Mouse (Mus musculus): ENCODE results near the gene Hrct1. TPM values are rescaled to one million over a fixed set of nuclear protein-coding genes. Genes with fewer than 3 reads are reported as not detected.
A peak's percentile ranks its signal among the peaks of the same experiment; 100 is the strongest.

The Hrct1 gene
- total RNA-seq (2021): 1 to 10 TPM; 3.2 to 3.4 TPM

DNA sequence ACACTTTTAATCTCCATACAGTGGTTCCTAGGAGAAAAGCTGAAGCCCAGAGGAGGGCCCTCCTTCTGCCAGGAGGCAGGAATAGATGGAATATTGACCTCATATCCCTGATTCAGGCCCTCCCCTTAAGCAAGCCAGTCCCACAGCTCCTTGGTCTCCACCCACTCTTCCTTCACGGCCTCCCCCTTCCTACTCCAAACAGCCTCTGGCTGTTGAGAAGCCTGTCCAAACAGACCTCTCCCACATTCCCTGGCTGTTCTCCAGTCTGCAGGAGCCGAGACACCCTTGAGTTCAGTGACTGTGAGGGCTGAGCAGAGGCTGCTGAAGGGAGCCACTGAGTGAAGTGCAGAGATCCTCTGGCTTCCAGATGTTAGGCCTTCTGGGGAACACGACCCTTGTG lies at the start of gene Hrct1:
TSS of gene Hrct1 (plus strand) at position 194 of the 400 bp plus-strand sequence.
- DNase-seq: peak; percentile 84

- no peak for DNase-seq
Observed at GRCm38 (mm10) chr4:43678541-43678940, 48.4 kb upstream of the Hrct1 start.

DNA sequence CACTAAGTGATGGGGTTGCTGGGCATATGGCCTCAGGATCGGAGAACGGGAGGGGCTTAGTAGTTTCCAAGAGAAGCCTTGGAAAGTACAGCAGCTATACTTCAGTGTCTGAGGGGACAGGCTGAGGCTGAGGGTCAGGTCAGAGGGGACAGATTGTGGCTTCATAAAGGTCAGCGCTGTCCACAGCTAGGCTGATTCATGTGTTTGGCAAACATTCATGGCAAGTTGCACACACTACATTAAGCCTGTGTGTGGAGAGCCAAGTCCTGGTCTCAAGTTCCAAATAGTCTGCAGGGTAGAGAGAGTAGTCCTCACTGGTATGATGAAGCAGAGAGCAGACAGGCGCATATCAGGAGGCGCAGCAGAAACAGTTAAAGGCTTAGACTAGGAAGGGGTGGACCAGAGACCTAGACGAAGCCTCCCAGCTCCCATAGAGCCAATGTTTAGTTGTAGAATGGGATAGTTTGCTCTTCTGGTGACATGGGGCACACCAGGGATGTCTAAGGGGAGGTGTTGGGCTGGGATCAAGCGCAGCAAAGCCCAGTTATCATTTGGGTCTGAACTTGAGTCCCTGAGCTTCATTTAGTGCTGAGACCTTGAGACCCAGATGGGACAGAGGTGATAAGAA lies 47.5 kb upstream of the Hrct1 start:
- DNase-seq: no peak

DNA sequence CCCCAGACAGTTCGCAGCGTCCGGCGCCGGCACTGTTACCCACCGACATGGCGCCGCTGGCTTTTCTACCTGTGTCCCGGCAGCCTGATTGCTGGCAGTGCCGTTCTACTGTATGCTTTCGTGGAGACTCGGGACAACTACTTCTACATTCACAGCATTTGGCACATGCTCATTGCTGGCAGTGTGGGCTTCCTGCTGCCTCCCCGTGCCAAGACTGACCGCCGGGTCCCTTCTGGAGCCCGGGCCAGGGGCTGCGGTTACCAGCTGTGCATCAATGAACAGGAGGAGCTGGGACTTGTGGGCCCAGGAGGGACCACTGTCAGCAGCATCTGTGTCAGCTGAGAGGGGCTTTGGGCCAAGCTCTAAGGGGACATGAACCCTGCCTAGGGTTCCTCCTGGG lies 37.0 kb upstream of the Hrct1 start:
- DNase-seq: no peak

GRCm38 (mm10) chr4:43691026-43691425 lies 36.0 kb upstream of the Hrct1 start:
- DNase-seq: no peak

DNA sequence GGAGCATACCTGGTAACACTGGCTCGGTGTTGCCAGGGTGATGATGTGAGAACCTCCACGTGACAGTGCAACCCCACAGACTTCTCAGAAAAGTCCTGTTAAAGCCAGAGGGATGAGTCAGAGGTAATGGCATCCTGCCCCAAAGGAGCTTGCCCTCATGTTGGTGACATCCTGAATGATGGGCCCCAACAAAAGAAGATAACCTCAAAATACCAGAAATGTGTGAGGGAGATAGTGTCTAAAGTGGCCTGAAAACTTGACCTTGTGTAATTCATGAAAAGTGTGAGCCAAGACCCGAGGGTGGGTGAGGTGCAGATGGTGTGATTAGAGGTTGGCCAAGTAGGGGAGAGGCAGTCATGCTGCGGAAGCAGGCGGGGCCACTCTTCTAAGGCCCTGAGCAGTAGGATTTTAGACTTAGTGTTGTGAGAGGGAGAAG lies 33.2 kb upstream of the Hrct1 start:
- DNase-seq: peak; percentile 46

DNA sequence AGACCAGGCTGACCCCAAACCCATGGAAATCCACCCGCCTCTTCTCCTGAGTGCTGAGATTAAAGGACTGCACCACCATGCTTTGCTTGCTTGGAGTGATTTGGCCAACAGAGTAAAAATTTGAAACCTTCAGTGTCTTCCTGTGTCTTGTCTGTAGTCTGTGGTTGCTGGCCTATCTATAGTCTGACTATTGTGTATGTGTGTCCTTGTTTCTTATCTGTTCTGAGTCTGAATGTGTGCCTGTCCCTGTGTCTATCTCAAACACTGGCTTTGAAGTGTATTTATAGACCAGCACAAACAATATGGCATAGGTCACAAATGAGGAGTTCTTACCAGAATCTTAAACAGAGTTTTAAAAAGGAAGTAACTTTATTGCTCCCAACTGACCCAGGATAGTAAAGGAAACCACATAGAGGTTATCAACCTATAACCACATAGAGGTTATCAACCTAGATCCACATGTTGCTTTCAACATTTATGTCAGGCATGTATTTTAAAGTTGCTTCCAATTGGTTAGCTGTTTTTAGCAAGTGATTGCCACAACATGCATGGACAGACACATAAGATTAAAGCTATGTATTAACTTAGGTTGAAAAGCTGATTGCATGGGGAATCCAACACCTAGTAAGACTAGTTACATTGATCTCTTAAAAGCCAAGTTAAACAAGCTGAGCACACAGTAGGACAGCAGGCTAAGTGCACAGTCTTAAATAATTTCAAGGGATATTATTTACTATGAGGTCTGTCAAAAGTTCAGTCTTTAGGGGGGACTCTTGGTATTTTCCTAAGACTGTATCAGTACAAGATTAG lies 32.3 kb upstream of the Hrct1 start:
- no peak for DNase-seq

DNA sequence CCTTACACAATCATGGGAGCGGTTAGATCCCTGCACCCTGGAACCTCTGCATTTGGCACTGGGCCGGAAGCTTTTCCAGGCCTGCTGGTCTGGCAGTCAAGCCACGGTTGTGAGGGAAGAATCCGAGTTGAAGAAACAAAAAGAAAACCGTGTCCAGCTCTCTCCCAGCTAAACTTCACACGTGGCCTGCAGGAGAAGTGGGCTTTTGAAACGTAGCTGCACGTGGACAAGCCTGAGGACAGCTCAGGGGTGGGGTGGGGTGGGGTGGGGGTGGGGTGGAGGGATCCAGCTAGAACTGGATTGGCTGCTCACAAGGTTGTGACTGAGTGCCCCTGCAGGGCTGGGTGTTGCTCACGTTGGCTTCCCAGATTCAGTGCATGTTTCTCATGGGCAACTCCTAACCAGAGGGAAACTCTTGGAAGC lies 31.7 kb upstream of the Hrct1 start:
- DNase-seq: peak; percentile 56

- DNase-seq: no peak
Observed at GRCm38 (mm10) chr4:43696561-43696960, 30.4 kb upstream of the Hrct1 start.

- no peak for DNase-seq
Observed at GRCm38 (mm10) chr4:43700707-43701106, 26.3 kb upstream of the Hrct1 start, which contains the start of gene Olfr70. Gene Olfr70 (minus strand): TSS chr4:43700807.

DNA sequence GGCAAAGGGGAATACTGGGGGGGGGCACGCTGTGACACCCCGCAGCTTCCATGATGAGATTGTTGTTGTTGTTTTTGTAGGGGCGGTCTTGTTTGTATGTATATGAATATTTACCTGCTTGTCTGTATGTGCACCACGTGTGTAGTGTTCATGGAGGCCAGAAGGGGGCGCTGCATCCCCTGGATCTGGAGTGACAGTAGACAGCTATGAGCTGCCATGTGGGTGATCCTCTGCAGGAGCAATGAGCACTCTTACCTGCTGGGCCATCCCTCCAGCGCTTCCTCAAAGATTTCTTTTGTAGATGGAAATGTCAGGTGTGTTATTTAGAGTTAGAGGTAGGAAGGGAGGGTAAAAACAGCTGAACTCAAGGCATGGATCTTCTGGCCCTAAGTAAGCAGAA lies 23.5 kb upstream of the Hrct1 start:
- DNase-seq: no peak

- DNase-seq: peak; percentile 29
Observed at GRCm38 (mm10) chr4:43703851-43704250, 23.1 kb upstream of the Hrct1 start.

DNA sequence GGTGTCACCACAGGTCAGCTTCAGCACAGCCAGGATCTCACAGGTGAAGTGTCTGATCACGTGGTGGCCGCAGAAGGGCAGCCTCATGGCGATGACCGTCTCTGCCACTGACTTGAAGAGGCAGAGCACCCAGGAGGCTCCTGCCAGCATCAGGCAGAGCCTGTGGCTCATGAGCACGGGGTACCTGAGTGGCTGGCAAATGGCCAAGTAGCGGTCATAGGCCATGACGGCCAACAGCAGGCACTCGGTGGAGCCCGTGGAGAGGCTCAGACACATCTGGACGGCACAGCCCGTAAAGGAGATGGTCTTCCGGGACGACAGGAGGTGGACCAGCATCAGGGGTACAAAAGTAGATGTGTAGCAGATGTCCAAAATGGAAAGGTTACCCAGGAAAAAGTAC lies 21.0 kb upstream of the Hrct1 start:
- DNase-seq: no peak

GRCm38 (mm10) chr4:43709869-43710268 lies 17.1 kb upstream of the Hrct1 start, which contains the start of gene Olfr71:
Gene Olfr71 (minus strand): TSS chr4:43710255.
- DNase-seq: no peak

DNA sequence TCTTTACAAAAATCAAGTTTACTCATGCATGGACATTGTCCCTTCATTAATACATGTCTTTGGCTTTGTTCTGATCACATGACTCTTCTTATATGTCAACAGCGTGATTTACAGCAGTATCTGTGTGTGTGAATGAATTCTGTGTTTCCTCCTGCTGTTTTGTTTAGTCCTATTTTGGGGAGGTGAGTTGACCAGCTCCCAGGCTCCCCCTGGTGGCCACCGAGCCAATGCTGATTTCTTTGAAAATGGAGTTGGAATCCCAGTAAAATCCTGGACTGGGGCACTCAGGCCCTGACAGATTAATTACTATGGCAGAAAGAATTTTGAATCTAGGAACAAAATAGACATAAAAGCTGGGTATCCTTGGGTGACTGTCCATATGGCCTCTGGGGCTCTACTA lies 15.2 kb upstream of the Hrct1 start:
- DNase-seq: peak; percentile 91

- DNase-seq: no peak
Observed at GRCm38 (mm10) chr4:43713652-43714219, 13.3 kb upstream of the Hrct1 start.

DNA sequence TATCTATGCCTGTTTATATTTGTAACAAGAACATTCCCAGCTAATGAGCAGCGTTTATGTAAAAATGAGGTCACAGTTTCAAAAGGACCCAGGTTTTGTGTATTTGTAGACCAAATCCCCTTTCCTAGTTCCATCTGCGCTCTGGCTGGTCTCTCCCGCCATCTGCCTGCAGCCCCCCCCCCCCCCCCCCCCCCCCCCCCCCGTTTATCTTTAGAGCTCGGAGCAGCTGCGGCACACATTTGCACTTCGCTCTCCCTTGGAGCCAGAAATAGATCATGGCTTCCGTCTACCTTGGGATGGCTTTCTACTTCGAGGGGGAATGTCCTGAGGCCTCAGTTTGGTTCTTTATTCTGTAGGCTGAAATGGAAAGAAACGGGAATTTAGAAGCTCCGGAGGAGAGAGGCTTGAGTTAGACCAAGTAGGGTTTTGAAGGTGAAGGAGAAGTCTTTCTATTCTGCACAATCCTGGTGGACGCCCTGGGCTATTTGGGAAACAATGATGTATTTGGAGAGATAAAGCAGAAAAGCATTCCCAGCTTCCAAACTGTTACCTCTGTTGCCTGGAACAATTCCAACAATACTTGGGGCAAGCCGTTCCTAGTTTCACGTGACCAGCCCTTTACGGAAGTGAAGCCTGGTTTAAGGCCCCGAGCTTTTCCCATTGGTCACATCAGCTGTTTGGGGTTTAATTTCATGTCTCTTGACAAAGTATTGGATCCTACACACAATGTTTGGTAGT lies 6.3 kb upstream of the Hrct1 start:
- no peak for DNase-seq

GRCm38 (mm10) chr4:43722191-43722590 lies 4.8 kb upstream of the Hrct1 start:
- no peak for DNase-seq

DNA sequence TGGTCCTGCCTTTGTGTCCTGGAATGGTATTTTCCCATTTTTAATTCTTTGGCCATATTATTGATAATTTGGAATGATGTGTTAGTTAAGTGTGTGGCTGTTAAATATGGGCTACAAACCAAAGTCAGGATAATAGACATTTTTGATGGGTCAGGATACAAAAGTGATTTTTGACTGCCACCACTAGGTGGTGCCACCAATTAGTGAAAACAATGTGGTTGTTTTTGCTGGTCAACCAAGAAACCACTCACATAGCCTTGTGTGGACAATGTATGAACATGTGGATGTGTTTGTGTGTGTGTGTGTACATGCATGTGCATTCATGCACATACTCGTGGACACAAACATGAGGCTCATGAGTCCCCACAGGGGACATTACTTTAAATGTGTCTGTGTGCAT lies 2.2 kb upstream of the Hrct1 start:
- DNase-seq: peak; percentile 80

- peak; percentile 42 for DNase-seq
Observed at GRCm38 (mm10) chr4:43726228-43726993, 577 bp upstream of the Hrct1 start.

DNA sequence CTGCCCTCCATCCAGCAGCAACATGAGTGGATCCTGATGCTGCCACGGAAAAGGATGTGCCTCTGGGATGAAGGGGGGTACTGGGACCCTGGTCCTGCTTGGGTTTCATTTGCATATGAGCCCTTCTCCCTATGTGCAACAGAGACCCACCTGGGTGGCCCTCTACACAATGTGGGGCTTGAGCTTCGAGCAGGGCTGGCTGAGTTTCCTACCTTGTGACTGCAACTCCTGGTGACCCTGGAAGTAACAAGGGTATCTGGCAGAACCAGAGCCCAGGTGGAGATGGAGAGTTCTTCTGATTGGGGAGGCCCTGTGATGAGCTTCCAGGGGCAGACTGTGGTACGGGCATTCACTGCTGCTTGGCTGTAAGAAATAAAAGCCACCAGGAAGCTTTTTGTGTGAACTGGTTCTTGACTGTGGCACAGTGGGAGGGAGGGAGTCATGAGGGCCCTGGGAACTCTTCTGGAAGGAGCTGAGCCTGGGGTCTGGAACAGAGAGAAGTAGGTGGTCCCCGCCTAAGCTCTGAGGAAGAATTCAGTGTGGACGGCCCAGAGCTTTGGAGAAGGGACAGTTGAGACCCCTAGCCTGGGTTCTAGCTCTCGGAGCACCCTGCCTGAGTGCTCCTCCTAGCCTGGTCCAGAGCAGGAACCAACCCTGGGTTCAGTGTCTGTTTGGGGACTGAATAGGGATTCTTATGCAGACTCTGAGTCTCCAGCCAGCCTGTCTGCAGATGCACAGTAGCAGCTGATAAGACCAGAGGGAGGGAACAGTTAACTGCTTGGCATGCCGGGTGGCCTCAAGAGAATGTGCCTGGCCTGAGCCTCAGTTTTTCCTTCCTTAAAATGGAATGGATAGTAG lies 959 bp downstream of the Hrct1 start:
- DNase-seq: no peak

Data from heart, postnatal 4 days (tissue).